Mouse (Mus musculus) mouse trophoblast stem cell (cell line): ENCODE measurements around the gene Tent4a.

Experiments
- in situ Hi-C, 2 experiments: fragments of 300-500 bp; cut with MseI, MboI; formaldehyde crosslinking; loops; 2 replicates in 1 of 2; 3 replicates in 1 of 2; pipeline ENCODE4 v1.15.1; 2025

The Tent4a gene

DNA sequence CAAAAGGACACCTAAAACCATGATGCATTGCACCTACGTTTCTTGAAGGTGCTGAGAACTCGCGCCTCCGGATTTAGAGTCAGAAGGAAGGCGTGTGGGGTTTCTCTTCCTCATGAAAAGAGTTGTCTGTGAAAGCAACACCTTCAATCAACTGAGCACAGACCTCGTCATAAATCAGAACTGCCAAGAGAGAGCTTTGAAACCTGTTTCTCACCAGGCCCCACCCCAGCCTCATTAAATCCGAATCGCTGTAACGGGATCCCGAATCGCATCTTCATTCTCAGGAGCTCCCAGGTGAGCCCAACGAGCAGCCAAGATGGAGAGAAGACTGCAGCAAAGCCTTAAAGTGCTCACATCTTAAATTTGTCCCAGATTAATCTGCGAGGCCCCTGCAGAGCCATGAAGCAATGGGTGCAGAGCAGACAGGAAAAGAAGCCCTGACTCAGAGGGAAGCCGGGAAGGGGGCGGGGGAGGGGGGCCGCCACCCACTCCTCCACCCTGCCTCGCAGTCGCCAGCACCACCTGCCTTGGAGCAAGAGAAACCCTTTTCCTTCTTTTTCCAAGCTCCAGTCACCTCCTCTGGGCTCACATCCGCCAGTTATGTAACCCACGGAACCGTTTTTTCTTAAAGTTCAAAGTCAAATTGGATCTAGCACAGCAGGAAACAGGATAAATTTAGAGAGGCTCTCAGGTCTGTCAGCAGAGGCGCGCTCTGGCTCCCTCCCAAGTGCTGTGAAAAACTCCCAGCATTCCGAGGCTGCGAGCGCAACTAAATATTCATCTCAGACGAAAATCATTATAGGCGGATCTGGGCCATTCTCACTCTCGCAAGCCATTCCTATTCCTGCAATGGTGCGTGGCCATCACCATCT lies 52.5 kb downstream of the Tent4a start:
- in situ Hi-C loops: no loop called here

DNA sequence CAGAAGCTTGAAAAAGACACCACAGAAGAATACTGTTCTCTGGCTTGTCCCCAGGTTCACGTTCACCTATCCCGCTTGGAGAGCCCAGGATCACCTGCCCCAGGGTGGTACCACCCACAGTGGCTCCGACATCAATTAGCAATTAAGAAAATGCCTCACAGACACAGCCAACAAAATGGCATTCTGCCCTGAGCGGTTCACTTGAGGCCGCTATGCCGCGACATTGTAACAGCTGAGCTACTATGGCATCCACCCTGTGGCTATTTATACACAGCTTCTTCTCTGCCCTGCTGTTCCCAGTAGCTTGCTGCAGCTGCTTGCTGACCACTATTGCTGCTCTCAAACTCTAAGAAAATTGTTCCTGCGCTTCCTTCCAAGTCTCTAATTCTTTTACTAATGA lies 53.4 kb downstream of the Tent4a start:
- in situ Hi-C loops: no loop called here

DNA sequence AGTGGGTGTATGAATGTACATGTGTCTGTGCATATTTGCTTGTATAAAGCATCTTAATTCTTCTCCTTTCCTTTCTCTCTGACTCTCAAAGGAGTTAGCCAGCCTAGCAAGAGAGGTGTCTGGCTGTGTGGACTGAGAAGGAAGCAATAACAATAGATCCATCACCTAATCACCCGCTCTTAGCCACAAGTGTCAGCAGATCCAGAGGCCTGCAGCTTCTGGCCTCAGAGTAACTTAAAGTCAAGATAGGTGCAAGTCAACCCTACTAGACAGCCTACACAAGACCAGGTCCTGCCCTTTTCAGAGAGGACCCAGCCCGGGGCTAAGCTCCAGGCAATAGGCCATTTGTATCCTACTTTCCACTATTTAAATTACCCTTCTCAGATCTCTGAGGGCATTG lies 54.5 kb downstream of the Tent4a start:
- in situ Hi-C loops: no loop called here

DNA sequence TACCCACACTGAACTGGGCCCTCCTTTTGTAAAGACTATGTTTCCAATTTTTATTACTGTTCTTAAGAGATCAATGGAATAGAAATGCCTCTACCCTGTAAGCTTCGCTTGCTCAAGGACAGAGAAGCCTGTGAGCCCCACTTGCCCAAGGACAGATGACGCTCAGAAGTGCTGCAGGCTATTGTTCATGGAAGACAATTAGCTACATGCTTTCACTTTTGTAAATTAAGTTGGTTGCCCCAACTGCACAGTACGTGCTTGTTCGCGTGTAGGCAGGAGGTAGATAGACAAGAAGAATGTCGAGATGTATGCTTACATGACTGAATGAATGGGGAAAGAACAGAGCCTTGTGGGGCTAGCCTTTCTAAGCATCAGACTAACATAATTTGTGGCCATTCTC lies 55.7 kb downstream of the Tent4a start:
- in situ Hi-C loops: no loop called here

DNA sequence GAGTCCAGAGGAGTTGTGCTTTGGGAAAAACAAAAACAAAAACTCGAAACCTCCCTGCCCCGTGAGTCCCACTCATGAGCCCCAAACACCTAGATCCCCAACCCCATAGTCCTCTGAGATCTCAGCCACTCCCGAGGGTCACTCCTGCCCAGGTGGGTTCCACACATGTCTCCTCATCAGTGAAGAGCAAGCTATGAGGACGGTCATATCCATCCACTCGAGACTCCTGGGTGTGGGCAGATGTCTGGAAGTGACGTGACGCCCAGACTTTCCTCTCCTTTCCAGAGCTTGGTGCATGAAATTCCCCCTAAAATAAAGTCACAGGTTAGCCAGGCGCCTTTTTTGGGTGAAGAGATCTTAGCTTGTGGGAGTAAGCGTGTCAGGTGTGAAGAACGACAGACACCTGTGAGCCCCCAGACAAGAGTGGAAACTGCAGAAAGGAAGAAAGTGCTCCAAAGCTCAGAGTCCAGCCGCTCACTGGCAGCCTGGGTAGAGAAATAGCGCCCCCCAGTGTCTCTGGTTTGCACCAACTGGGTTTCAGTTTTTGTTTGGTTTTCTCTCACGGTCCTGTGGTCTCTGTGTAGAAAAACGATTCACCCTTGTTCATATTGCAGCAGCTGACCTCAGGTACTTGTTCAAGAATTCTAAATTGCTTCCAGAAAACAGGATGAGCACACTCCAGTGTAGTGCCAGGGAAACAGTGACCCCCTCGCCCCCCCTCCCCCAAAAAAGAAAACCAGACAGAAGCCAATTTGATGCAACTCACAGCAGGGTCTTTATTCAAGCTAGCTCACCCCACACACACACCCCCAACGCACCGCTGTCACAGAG lies 73.6 kb downstream of the Tent4a start:
- in situ Hi-C loops: loop anchor here (10.0 to 25.0 kb wide), 3 partner anchors 456 to 874 kb away; partner anchors contain the start of genes 1700001L19Rik (in 1 of the 2), Fastkd3 (in 1 of the 2) and Mtrr (in 1 of the 2)

DNA sequence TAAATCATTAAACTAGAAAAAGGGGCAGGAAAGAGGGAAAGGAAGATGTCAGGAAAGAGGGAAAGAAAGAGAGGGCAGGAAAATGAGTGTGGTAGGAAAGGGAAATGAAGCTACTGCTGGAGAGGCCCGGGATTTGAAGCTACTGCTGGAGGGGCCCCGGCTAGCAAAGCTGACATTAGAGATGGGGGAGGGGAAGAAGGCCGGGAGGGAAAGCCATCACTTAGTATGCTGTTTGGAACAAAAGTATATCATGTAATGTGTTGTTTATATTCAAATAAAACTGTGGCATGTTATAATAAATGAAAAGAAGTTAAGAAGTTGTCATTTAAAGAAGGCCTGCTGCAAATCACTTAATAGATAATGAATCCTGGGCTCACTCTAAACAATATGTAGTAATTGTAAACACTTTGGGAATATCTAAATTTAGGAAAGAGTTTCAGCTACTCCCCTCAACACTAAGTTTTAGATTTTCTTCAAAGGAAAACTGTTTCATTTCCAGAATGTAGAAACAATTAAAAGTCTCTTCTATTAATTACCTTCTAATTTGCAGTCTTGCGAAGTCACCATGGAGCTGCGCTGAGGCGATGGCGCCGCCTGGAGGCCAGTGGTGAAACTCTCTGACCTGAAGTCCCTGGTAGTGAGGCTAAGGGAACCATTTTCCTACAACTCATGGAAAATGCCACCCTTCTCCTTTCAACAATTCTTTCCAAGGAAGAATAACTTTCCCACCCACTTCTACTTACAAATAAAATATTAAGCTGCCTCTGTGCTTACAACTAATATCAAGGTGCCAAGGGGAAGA lies 74.6 kb downstream of the Tent4a start:
- in situ Hi-C loops: loop anchor here (5.0 to 25.0 kb wide), 4 partner anchors 455 to 873 kb away; partner anchors contain the start of genes 1700001L19Rik (in 1 of the 2), Fastkd3 (in 1 of the 2) and Mtrr (in 1 of the 2)

DNA sequence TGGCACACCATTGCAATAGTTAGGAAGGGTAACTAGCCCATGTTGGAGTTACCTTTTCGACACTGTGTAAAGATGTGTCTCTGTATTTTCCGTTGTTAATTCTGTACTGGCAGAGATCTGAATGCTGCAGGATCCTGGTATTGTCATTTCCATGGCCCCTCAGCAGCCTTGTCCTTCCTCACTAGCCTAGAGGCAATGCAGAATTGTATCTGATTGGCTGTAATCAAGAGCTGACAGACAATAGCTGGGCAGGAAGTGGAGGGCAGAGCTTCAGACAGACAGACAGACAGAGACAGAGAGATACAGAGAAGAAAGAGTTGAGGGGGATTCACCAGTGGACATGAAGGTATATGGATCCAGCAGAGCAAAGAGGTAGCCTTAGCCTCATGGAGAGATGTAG lies 75.5 kb downstream of the Tent4a start:
- in situ Hi-C loops: loop anchor here (5.0 to 25.0 kb wide), 3 partner anchors 457 to 872 kb away; partner anchors contain the start of genes 1700001L19Rik (in 1 of the 2), Fastkd3 (in 1 of the 2) and Mtrr (in 1 of the 2)

DNA sequence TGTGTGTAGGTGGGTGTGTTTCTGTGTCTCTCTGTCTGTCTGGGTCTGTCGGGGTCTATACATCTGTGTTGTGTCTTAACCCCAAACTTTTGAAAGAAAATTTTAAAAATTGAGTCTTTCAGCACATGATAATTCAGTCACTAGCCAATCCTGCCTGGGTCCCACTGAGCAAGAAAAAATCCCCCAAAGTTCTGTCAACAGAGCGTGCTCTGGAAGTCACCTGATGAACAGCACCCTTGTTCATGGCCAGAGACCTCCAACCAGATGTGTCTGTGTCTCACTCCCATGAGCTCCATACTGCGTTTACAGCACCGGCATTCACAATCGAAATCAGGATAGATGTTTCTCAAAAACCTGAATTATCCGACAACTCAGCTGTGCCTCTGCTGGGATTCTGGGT lies 76.0 kb downstream of the Tent4a start:
- in situ Hi-C loops: loop anchor here (5.0 to 25.0 kb wide), 3 partner anchors 456 to 871 kb away; partner anchors contain the start of genes 1700001L19Rik (in 1 of the 2), Fastkd3 (in 1 of the 2) and Mtrr (in 1 of the 2)

DNA sequence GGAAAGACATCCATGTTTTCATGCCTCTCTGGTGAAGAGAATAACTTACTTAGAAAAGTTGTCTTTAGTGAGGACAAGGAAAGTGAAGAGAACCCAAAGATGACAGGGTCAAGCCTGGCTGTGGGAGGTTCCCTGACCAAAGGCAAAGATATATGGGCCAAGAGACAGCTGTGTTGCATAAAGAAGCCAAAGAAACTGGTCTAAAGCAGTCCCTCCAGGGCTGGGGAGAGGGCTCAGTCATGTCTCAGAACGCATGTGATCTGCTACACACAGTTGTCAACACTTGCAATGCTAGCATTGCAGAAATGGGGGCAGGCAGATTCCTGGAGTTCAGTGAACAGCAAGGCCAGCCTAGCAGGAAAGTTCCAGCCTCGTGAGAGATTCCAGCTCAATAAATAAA lies 77.3 kb downstream of the Tent4a start:
- in situ Hi-C loops: loop anchor here (5.0 to 25.0 kb wide), 3 partner anchors 455 to 870 kb away; partner anchors contain the start of genes 1700001L19Rik (in 1 of the 2), Fastkd3 (in 1 of the 2) and Mtrr (in 1 of the 2)

DNA sequence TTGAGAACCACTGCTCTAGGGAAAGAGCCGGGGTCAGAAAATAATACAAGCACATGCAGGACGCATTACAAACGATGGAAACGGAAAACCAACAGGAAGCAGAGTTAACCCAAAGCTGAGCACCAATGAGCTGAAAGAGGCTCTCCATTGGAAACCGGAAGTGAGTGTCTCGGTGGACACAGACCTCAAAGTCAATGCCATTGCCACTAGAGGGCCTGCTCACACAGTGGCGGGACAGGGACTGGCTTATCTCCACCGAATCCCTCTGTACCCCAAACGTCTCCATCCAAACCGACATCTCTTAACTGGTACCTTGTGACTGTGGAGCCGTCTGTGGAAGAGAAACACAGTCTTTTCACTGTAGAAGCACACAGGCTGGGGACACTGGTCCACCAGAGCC lies 77.8 kb downstream of the Tent4a start:
- in situ Hi-C loops: loop anchor here (5.0 to 25.0 kb wide), 3 partner anchors 454 to 869 kb away; partner anchors contain the start of genes 1700001L19Rik (in 1 of the 2), Fastkd3 (in 1 of the 2) and Mtrr (in 1 of the 2)

DNA sequence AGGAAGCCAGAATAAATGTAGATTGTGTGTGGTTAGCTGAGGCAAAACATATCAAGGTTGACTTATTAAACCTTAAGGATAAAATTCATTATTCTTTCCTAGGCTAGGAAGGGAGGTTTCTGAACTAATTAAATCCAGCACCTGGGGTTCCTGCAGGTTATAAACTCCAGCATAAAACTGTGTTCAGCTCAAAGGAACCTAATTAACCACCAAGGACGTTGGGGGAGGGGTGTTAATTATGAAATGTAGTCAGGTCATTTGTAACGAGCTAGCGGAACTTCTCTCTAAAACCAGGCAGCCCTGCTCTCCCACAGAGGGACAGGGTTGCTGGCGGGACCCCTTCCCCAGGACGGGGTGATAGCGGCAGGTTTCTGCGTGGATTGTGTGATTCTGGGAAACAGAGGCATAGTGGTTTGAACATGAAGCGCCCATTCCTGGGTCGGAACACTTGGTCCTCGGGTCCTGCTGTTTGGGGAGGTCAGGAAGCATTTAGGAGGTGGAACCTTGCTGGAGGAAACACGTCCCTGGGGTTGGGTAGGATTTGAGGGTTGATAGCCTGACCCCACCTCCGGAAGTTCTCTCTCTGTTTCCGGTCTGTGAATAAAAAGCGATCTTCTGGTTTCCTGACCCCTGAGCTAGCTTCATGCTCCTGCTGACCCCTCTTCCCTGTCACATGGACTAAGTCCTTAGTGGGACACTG lies 78.8 kb downstream of the Tent4a start:
- in situ Hi-C loops: loop anchor here (5.0 to 25.0 kb wide), 3 partner anchors 453 to 868 kb away; partner anchors contain the start of genes 1700001L19Rik (in 1 of the 2), Fastkd3 (in 1 of the 2) and Mtrr (in 1 of the 2)
